Mouse (Mus musculus): ENCODE measurements at regions not wholly inside any gene's neighbourhood (a gene's known extent, or its start where the extent isn't known, plus 50 kb on each side); places are given as distances from the start of the nearest gene placed in this dataset.

- no peak for TF ChIP-seq CTCF (IDR thresholded peaks at IDR 0.05; ENCODE audit: control insufficient read depth, insufficient read depth, low read length)
- TF ChIP-seq POLR2A (IDR thresholded peaks at IDR 0.05; ENCODE audit: borderline replicate concordance, control insufficient read depth, low read depth, low read length): no peak
These were observed 226.6 kb upstream of the Pter start for GRCm38 (mm10) chr2:12697209-12697608.
